Mouse (Mus musculus) neural tube, embryonic 15.5 days (tissue): ENCODE measurements around the gene Dio2. TPM values are rescaled to one million over a fixed set of nuclear protein-coding genes. Genes with fewer than 3 reads are reported as not detected.

Experiments
- ATAC-seq: fragments of 200-750 bp; cut with Nextera tagmentation; 2 replicates; pipeline ENCODE4 v1.8.0; 2017; ENCODE audit warnings: mild to moderate bottlenecking, moderate TSS enrichment, moderate library complexity; ENCODE audit not compliant: low FRiP score
- H3K27ac ChIP-seq: fragments of 300-500 bp; sonication (generic); replicated peaks from 2 replicates; pipeline ENCODE4 v1.5.1; 2015; ENCODE audit warnings: mild to moderate bottlenecking, inconsistent platforms
- H3K27me3 ChIP-seq: fragments of 300-500 bp; sonication (generic); replicated peaks from 2 replicates; pipeline ENCODE4 v1.6.1; 2015; ENCODE audit warnings: inconsistent platforms
- H3K36me3 ChIP-seq: fragments of 300-500 bp; sonication (generic); 2 replicates; pipeline ENCODE4 v1.6.1; 2015; ENCODE audit warnings: inconsistent platforms
- H3K4me1 ChIP-seq: fragments of 300-500 bp; sonication (generic); 2 replicates; pipeline ENCODE4 v1.6.1; 2015; ENCODE audit warnings: inconsistent platforms
- H3K4me2 ChIP-seq: fragments of 300-500 bp; sonication (generic); 2 replicates; pipeline ENCODE4 v1.6.1; 2015; ENCODE audit warnings: inconsistent platforms, mild to moderate bottlenecking, moderate library complexity
- H3K4me3 ChIP-seq: fragments of 300-500 bp; sonication (generic); replicated peaks from 2 replicates; pipeline ENCODE4 v1.5.1; 2015; ENCODE audit warnings: mild to moderate bottlenecking, inconsistent platforms
- H3K9ac ChIP-seq: fragments of 300-500 bp; sonication (generic); replicated peaks from 2 replicates; pipeline ENCODE4 v1.6.1; 2015; ENCODE audit warnings: mild to moderate bottlenecking, inconsistent platforms
- H3K9me3 ChIP-seq: fragments of 300-500 bp; sonication (generic); replicated peaks from 2 replicates; pipeline ENCODE4 v1.6.1; 2016; ENCODE audit warnings: inconsistent platforms
- WGBS: fragments of 180-500 bp; shearing (Covaris S2); methylation state at CpG from one replicate; pipeline ENCODE4 v1.1.7; 2015; ENCODE audit warnings: mixed read lengths; 5-methylcytosine and 5-hydroxymethylcytosine counted together
- polyA plus RNA-seq: library from polyadenylated mRNA; unstranded; fragments of >200 nt; fragmentation: Nextera tagmentation; extraction: Ambion mirVana; gene quantifications from 2 replicates; pipeline ENCODE4 v1.2.1, GENCODE M21; 2015

Gene Dio2
- 0.17 and 0.26 TPM in 2 replicates for polyA plus RNA-seq

GRCm38 (mm10) chr12:90738388-90739223, at the start of gene Dio2:
Dio2 (minus strand) TSS chr12:90738438.
- Histone ChIP-seq H3K4me3 (0 out of 2 replicates have a peak within 1 kb of the TSS, but pooled peaks have one; percentile 8), H3K4me1 (no peaks in the 10 kb centered on the region), H3K9me3 (no peaks in the 10 kb centered on the region), H3K9ac (no peak within 1 kb of the TSS), H3K27me3 (no peaks in the 10 kb centered on the region), H3K4me2 (peak within 1 kb of the TSS; percentile 41), H3K27ac (no peak within 1 kb of the TSS), H3K36me3 (no peaks in the 10 kb centered on the region)
- no peak for ATAC-seq
- WGBS = 29% methylated on average over 10 of the region's 10 CpGs

GRCm38 (mm10) chr12:90781438-90781837, 43.2 kb upstream of the Dio2 start:
- no peaks in the 10 kb centered on the region for H3K9me3 ChIP-seq
- no peaks in the 10 kb centered on the region for H3K36me3 ChIP-seq
- no peak overlapping the region for H3K9ac ChIP-seq
- H3K27me3 ChIP-seq = no peaks in the 10 kb centered on the region
- no peaks in the 10 kb centered on the region for H3K4me1 ChIP-seq
- H3K4me3 ChIP-seq = no peak overlapping the region
- WGBS = 88% methylated on average over 4 of the region's 4 CpGs
- H3K27ac ChIP-seq = no peak overlapping the region
- H3K4me2 ChIP-seq = no peak overlapping the region
- ATAC-seq = no peak

- H3K4me1 ChIP-seq = no peaks in the 10 kb centered on the region
- no peak for ATAC-seq
- H3K27me3 ChIP-seq = no peaks in the 10 kb centered on the region
- H3K27ac ChIP-seq = no peak overlapping the region
- H3K9ac ChIP-seq = no peak overlapping the region
- H3K4me3 ChIP-seq = no peak overlapping the region
- no peaks in the 10 kb centered on the region for H3K36me3 ChIP-seq
- no peaks in the 10 kb centered on the region for H3K9me3 ChIP-seq
- H3K4me2 ChIP-seq = no peak overlapping the region
These were observed 6.5 kb upstream of the Dio2 start for GRCm38 (mm10) chr12:90744752-90745151.

GRCm38 (mm10) chr12:90743633-90744032, 5.4 kb upstream of the Dio2 start:
- ATAC-seq = no peak
- no peaks in the 10 kb centered on the region for H3K9me3 ChIP-seq
- H3K27me3 ChIP-seq = no peaks in the 10 kb centered on the region
- no peaks in the 10 kb centered on the region for H3K36me3 ChIP-seq
- no peak overlapping the region for H3K4me2 ChIP-seq
- H3K9ac ChIP-seq = no peak overlapping the region
- no peak overlapping the region for H3K4me3 ChIP-seq
- no peaks in the 10 kb centered on the region for H3K4me1 ChIP-seq
- 60% methylated on average over 3 of the region's 3 CpGs for WGBS
- H3K27ac ChIP-seq = no peak overlapping the region

- H3K9ac ChIP-seq = no peak overlapping the region
These were observed 2.2 kb upstream of the Dio2 start for GRCm38 (mm10) chr12:90740468-90740867.

GRCm38 (mm10) chr12:90737932-90738331, 306 bp downstream of the Dio2 start:
- Histone ChIP-seq H3K4me2 (peak overlapping the region; percentile 41; the same call in 1 of the 2 replicates), H3K9ac (no peak overlapping the region), H3K9me3 (no peaks in the 10 kb centered on the region), H3K27ac (no peak overlapping the region), H3K36me3 (no peaks in the 10 kb centered on the region), H3K4me1 (no peaks in the 10 kb centered on the region), H3K27me3 (no peaks in the 10 kb centered on the region), H3K4me3 (no peak overlapping the region)
- no peak for ATAC-seq
- WGBS = 90% methylated on average over 13 of the region's 13 CpGs

More at GRCm38 (mm10) chr12:90740468-90740867, 2.2 kb upstream of the Dio2 start:
- no peaks in the 10 kb centered on the region for H3K36me3 ChIP-seq
- H3K4me1 ChIP-seq = no peaks in the 10 kb centered on the region
- no peak overlapping the region for H3K4me3 ChIP-seq
- no peak overlapping the region for H3K4me2 ChIP-seq
- H3K27ac ChIP-seq = no peak overlapping the region
- no peak for ATAC-seq
- H3K9me3 ChIP-seq = no peaks in the 10 kb centered on the region
- WGBS = 32% methylated on average over 2 of the region's 2 CpGs
- no peaks in the 10 kb centered on the region for H3K27me3 ChIP-seq

GRCm38 (mm10) chr12:90735447-90735846, 2.8 kb downstream of the Dio2 start:
- no peak overlapping the region for H3K27ac ChIP-seq
- H3K9me3 ChIP-seq = no peaks in the 10 kb centered on the region
- no peaks in the 10 kb centered on the region for H3K36me3 ChIP-seq
- WGBS = 91% methylated on average over 6 of the region's 6 CpGs
- no peaks in the 10 kb centered on the region for H3K27me3 ChIP-seq
- no peak for ATAC-seq
- H3K4me3 ChIP-seq = no peak overlapping the region
- no peaks in the 10 kb centered on the region for H3K4me1 ChIP-seq
- H3K4me2 ChIP-seq = no peak overlapping the region
- no peak overlapping the region for H3K9ac ChIP-seq

- H3K27ac ChIP-seq = no peak overlapping the region
- H3K4me2 ChIP-seq = no peak overlapping the region
- no peaks in the 10 kb centered on the region for H3K27me3 ChIP-seq
- H3K4me3 ChIP-seq = no peak overlapping the region
- no peak overlapping the region for H3K9ac ChIP-seq
- no peaks in the 10 kb centered on the region for H3K36me3 ChIP-seq
- no peak for ATAC-seq
- WGBS = 93% methylated on average over 5 of the region's 5 CpGs
- no peaks in the 10 kb centered on the region for H3K9me3 ChIP-seq
- no peaks in the 10 kb centered on the region for H3K4me1 ChIP-seq
These were observed 3.7 kb downstream of the Dio2 start for GRCm38 (mm10) chr12:90734503-90734902.

GRCm38 (mm10) chr12:90733721-90734120, 4.5 kb downstream of the Dio2 start:
- no peaks in the 10 kb centered on the region for H3K4me1 ChIP-seq
- H3K9me3 ChIP-seq = no peaks in the 10 kb centered on the region
- no peaks in the 10 kb centered on the region for H3K36me3 ChIP-seq
- H3K27me3 ChIP-seq = no peaks in the 10 kb centered on the region
- no peak overlapping the region for H3K4me2 ChIP-seq
- no peak overlapping the region for H3K9ac ChIP-seq
- no peak overlapping the region for H3K4me3 ChIP-seq
- no peak for ATAC-seq
- no peak overlapping the region for H3K27ac ChIP-seq
- WGBS = 78% methylated on average over 6 of the region's 6 CpGs

- WGBS = 48% methylated on average over 10 of the region's 10 CpGs
- H3K27me3 ChIP-seq = no peaks in the 10 kb centered on the region
- no peaks in the 10 kb centered on the region for H3K9me3 ChIP-seq
- H3K4me1 ChIP-seq = no peaks in the 10 kb centered on the region
- no peak overlapping the region for H3K27ac ChIP-seq
- no peak overlapping the region for H3K9ac ChIP-seq
- no peak for ATAC-seq
- no peak overlapping the region for H3K4me2 ChIP-seq
- no peak overlapping the region for H3K4me3 ChIP-seq
- H3K36me3 ChIP-seq = no peaks in the 10 kb centered on the region
These were observed 8.6 kb downstream of the Dio2 start for GRCm38 (mm10) chr12:90729648-90730047.

GRCm38 (mm10) chr12:90725107-90725506, 13.1 kb downstream of the Dio2 start:
- H3K4me2 ChIP-seq = no peak overlapping the region
- ATAC-seq = no peak
- WGBS = 85% methylated on average over 8 of the region's 8 CpGs
- H3K27me3 ChIP-seq = no peaks in the 10 kb centered on the region
- no peak overlapping the region for H3K4me3 ChIP-seq
- no peaks in the 10 kb centered on the region for H3K36me3 ChIP-seq
- H3K4me1 ChIP-seq = no peaks in the 10 kb centered on the region
- no peak overlapping the region for H3K9ac ChIP-seq
- no peaks in the 10 kb centered on the region for H3K9me3 ChIP-seq
- no peak overlapping the region for H3K27ac ChIP-seq

- Histone ChIP-seq H3K27me3 (no peaks in the 10 kb centered on the region), H3K4me2 (no peak overlapping the region), H3K9me3 (no peaks in the 10 kb centered on the region), H3K36me3 (no peaks in the 10 kb centered on the region), H3K9ac (no peak overlapping the region), H3K4me1 (no peaks in the 10 kb centered on the region), H3K27ac (no peak overlapping the region), H3K4me3 (no peak overlapping the region)
- ATAC-seq = no peak
- 86% methylated on average over 11 of the region's 11 CpGs for WGBS
These were observed 13.6 kb downstream of the Dio2 start for GRCm38 (mm10) chr12:90724644-90725043.
